Mouse (Mus musculus): ENCODE data around the gene Nkd1.

DNA sequence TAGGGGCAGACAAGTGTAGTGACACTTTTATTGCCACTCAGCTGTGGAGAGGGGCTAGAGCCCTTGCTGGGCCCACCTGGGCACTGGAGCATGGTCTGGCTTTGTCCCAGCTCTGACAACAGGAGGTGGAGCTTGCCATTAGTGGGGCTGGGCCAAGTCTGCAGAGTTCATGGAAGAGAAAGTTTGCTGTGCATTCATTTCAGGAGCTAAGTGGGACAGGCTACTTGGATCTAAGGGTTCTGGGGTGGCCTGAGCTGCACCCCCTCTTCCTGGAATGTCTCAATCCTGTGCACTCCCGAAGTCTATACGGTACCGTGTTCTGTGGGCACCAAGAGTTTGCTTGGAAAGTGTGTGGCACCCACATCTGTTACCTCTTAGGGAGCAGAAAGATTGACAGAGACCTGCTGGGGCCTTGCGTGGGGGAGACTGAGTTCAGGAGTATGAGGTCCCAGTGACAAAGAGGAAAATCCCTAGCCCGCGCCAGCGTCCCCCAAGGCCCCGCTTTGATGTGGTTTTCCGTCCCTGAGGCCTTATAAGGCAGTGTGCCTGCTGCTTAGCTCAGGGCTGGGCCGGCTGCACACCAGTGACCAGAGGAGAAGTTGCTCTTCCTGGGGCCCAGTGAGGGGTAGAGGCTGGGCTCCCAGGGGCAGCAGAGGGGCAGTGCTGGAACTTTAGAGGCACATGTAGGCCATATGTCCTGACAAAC lies 49.3 kb downstream of the Nkd1 start:
- no peak for TF ChIP-seq EP300 (optimal IDR thresholded peaks at IDR 0.05)
- no peak for TF ChIP-seq CTCF (IDR thresholded peaks at IDR 0.05; ENCODE audit: low read depth)
